Mouse (Mus musculus): ENCODE results near the gene Pfkfb3.
A peak's percentile ranks its signal among the peaks of the same experiment; 100 is the strongest.
"Not testable (repeated sequence)": the region's sequence is repeated elsewhere in the genome, so short reads cannot be mapped to it uniquely, and the experiment has no call there.

Gene Pfkfb3

DNA sequence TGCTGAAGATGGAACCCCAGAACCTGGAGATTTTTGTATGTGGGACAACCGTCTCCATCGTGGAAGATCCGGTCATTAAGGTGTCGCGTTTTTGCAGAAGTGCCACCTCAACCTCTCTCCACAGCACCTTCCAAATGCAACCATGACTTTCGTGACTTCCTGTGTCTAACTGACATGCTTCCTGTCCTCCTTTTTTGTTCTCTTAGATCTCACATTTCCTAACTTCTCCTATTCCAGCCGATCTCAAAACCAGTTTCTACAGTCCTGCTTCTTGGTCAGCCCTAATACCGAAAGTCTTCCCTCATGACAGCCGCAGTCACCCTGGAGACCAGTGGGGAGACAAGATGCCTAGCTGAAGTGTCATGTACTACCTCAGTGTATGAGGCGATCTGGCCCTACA, 5.4 kb downstream of the Pfkfb3 start:
- no peak for DNase-seq

DNA sequence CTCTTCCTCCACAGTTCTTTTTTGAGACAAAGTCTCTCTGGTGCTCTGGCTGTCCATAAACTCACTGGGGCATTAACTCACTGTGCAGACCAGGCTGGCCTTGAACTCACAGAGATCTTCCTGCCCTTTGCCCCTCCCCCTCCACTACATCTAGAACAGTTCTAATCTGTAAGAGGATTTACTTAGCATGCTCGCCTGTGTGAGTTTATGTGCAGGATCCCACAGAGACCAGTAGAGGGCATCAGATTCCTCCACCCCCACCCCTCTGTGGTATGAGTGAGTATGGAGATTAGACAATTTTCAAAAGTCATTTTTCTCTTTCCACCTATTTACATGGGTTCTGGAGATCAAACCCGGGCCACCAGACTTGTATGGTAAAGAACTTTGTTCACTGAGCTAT, 6.3 kb downstream of the Pfkfb3 start:
- DNase-seq = peak; percentile 42

DNA sequence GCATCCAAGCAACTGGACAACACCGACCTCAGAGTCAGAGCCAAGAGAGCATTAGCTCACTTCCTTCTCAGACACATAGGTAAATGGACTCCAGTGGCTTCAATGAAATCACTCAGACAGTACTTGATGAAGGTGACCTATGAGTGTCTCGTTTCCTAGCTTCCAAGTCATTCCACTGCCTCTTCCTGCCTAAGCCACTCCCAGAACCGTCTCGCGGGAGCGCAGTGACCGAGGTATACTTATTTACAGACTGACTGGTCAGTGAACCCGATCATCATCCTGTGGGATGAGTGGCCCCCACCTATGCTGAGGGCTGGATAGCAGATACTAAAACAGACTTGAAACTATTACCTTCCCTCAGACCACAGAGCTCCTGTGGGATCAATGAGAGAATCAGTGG, 7.8 kb downstream of the Pfkfb3 start:
- no peak for DNase-seq

DNA sequence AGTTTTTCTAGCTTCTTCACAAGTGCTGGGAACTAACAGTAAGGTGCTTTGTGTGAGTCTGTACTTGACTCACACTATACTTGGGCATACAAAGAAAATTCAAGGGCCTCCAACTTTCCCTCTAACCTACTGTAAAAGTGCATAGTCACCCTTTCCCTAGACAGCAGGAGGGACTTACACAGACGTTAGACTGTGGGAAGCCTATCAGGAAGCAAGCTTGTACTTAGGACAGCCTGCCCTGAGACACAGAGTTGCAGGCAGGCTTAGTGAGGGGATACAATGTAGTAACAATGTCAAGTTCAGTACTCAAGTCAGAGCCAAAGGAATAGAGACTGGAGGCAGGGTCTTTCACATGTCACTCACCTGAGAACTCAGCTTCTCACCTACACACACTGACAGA, 8.5 kb downstream of the Pfkfb3 start:
- DNase-seq = no peak

DNA sequence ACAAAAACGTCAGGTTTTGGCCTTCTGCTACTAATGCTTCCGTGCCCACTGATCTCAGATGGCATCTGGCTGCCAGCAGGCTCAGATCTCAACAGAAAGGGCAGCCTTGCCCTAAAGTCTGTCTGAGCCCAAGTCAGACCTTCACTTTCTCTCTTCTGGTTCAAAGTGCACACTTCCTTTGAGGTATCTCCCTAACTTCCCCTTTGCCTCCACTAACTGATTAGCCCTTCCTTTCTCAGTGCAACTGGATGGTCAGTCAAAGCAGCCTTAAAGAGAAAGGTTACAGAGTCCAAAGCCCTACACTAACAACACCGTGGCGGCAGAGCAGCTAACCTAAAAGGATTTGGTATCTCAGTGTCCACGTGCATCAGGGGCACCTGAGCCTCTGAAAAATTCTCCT, 9.5 kb downstream of the Pfkfb3 start:
- DNase-seq = no peak

GRCm38 (mm10) chr2:11543158-11543557, 10.7 kb downstream of the Pfkfb3 start:
- DNase-seq = no peak

- DNase-seq = peak; percentile 91
Measured at GRCm38 (mm10) chr2:11542640-11543039, 11.2 kb downstream of the Pfkfb3 start.

DNA sequence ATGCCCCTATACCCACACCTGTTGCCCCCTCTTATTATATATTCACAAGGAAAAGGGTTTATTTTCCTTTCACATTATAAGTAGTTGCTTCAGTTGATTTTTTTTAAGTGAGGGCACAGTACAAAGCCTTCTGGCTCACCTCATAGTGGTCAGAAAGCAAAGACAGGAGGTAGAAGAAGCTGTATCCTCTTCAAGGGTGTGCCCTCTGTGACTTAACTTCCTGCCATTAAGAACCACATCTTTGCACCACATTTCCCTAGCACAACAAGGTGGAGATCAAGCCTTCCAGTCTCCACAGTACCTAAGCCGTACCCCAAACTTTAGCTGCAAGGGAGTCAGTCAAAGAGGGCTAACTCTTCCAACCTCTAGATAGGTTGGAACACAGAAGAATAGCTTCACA, 11.8 kb downstream of the Pfkfb3 start:
- no peak for DNase-seq

DNA sequence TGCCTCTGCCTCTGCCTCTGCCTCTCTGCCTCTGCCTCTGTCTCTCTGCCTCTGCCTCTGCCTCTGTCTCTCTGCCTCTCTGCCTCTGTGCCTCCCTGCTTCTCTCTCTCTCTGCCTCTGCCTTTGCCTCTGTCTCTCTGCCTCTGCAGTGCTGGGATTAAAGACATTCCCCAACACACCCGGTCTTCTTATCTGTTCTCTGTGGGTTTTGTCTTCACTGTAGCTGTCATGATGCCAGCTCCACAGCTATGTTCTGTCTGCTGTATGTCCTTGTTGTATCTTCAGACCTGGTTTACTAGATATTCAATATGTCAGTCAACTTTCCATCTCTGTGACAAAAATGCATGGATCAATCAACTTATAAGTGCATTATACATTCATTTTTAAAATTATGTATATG, 12.3 kb downstream of the Pfkfb3 start:
- not testable (repeated sequence) for DNase-seq

- DNase-seq = no peak
Measured at GRCm38 (mm10) chr2:11535966-11536365, 17.9 kb downstream of the Pfkfb3 start.

- DNase-seq = peak; percentile 99
Measured at GRCm38 (mm10) chr2:11535412-11535928, 18.4 kb downstream of the Pfkfb3 start.

- peak; percentile 93 for DNase-seq
Measured at GRCm38 (mm10) chr2:11534826-11535225, 19.1 kb downstream of the Pfkfb3 start.

DNA sequence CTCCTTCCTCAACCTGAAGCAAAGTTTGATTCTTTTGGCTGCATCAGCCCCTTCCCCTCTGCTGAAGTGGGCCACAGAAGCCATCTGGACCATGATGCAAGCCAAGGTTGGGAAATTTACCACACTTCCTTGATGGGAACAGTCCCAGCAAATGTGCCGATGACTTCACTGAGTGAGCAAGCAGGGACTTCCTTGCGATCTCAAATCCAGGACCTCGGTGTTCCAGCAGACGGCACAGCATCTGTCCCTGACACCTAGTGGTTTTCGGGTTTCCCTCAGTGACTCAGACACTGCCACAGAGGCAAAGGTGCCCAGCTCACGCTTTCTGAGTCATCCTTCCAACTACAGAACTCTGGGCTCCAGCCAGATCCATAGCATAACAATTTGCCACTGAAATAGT, 23.8 kb downstream of the Pfkfb3 start:
- DNase-seq = peak; percentile 79

GRCm38 (mm10) chr2:11526063-11526462, 27.8 kb downstream of the Pfkfb3 start:
- DNase-seq = no peak

DNA sequence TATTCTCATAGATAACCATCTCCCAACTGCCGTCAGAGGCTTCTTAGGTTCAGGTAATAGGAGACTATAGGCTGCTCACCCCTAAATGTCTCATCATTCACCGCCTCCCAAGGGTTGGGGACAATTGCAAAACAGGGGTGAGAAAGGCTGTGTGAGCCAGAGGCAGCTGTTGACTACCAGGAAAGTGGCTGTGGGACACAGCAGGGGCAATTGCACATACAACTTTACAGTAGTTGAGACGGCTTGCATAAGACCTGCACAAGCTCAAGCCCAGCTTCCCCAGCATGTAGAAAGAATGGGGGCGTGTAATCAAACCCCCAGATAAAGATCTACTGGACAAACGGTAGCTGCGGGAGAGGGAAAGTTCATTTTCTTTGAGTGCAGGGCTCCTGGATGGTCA, 29.1 kb downstream of the Pfkfb3 start:
- DNase-seq = no peak

GRCm38 (mm10) chr2:11521758-11522157, 32.1 kb downstream of the Pfkfb3 start:
- DNase-seq = peak; percentile 55

- DNase-seq = no peak
Measured at GRCm38 (mm10) chr2:11520786-11521185, 33.1 kb downstream of the Pfkfb3 start.

DNA sequence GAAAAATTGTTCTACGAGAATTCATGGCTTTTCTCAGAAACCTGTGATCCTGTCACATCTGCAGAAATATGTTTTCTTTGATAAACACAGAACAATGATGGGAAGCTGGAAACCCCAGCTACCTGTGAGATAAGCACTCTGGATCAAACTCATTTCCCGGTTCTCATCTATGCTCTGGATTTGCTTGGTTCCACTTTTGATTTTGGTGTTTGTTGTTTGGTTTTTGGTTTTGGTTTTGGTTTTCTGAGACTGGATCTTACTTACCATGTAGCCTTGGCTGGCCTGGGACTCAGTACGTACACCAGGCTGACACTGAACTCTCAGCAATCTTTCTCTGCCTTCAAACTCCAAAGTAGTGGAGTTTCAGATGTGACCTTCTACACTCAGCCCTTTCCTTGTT, 38.0 kb downstream of the Pfkfb3 start:
- DNase-seq = no peak

- DNase-seq = peak; percentile 84
Measured at GRCm38 (mm10) chr2:11513057-11513967, 40.6 kb downstream of the Pfkfb3 start.

GRCm38 (mm10) chr2:11512127-11512526, 41.8 kb downstream of the Pfkfb3 start:
- DNase-seq = no peak

DNA sequence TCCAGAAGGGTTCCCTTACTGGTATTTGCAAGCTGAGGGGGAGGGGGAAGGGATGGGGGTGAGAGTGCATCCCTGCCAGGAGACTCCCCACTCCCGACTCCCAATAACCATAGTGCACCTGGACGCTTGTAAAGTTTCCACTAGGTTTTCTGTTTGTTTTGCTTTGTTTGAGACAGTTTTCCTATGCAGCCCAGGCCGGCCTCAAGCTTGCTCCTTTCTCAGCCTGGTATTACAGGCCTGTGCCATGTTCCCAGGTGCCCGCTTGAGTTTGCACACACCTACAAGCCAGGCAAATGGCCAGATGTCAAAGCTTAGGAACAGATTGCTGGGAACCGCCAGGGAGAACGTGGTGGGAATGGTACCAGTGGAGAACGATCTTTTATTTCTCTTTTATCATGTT, 50.1 kb downstream of the Pfkfb3 start:
- DNase-seq = no peak

GRCm38 (mm10) chr2:11502901-11503431, 50.9 kb downstream of the Pfkfb3 start:
- DNase-seq = peak; percentile 83

DNA sequence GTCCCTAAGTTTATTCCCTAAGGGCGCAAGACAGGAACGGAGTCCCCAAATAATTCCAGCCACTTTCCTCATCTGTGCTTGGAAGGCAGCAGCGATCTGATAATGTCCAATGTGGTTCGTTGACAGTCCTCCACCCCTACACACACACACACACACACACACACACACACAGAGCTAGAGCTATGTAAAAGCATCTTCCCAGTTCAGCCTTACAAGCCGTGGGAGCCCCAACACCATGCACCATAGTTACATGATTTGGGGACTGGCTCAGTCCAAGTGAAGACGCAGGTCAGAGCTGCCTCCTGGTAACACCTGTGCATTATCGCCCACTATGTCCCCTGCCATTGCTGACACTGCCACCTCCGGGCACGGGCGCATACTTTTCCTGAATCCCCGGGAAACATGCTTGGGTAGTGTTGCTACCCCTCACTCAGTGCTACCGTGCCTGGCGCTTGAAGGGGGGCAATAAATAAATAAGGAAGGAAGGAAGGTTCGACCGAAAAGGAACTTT, 51.6 kb downstream of the Pfkfb3 start:
- DNase-seq = no peak
